Mouse (Mus musculus) heart, embryonic 12.5 days (tissue): ENCODE results near the gene Slc44a2. TPM values are rescaled to one million over a fixed set of nuclear protein-coding genes. Genes with fewer than 3 reads are reported as not detected.

Experiments
- ATAC-seq: fragments of 200-750 bp; cut with Nextera tagmentation; 2 replicates; pipeline ENCODE4 v1.8.0; 2017; ENCODE audit warnings: moderate TSS enrichment, moderate library complexity; ENCODE audit not compliant: insufficient number of reproducible peaks, low FRiP score
- H3K27ac ChIP-seq: fragments of 300-500 bp; sonication (generic); 2 replicates; pipeline ENCODE4 v1.5.1; 2016; ENCODE audit warnings: mild to moderate bottlenecking, moderate library complexity; ENCODE audit not compliant: poor library complexity, severe bottlenecking
- H3K27me3 ChIP-seq: fragments of 300-500 bp; sonication (generic); replicated peaks from 2 replicates; pipeline ENCODE4 v1.6.1; 2016; ENCODE audit warnings: mild to moderate bottlenecking, moderate library complexity
- H3K36me3 ChIP-seq: fragments of 300-500 bp; sonication (generic); 2 replicates; pipeline ENCODE4 v1.6.1; 2016; ENCODE audit warnings: mild to moderate bottlenecking, moderate library complexity
- H3K4me1 ChIP-seq: fragments of 300-500 bp; sonication (generic); replicated peaks from 2 replicates; pipeline ENCODE4 v1.6.1; 2016; ENCODE audit warnings: mild to moderate bottlenecking
- H3K4me2 ChIP-seq: fragments of 300-500 bp; sonication (generic); 2 replicates; pipeline ENCODE4 v1.6.1; 2016; ENCODE audit warnings: mild to moderate bottlenecking, moderate library complexity
- H3K4me3 ChIP-seq: fragments of 300-500 bp; sonication (generic); 2 replicates; pipeline ENCODE4 v1.5.1; 2016; ENCODE audit warnings: mild to moderate bottlenecking
- H3K9ac ChIP-seq: fragments of 300-500 bp; sonication (generic); 2 replicates; pipeline ENCODE4 v1.6.1; 2016; ENCODE audit warnings: mild to moderate bottlenecking, moderate library complexity
- H3K9me3 ChIP-seq: fragments of 300-500 bp; sonication (generic); replicated peaks from 2 replicates; pipeline ENCODE4 v1.6.1; 2016; ENCODE audit warnings: mild to moderate bottlenecking, moderate library complexity
- WGBS: fragments of 180-500 bp; shearing (Covaris S2); methylation state at CpG from one replicate; pipeline ENCODE4 v1.1.7; 2016; 5-methylcytosine and 5-hydroxymethylcytosine counted together
- polyA plus RNA-seq: library from polyadenylated mRNA; unstranded; fragments of >200 nt; fragmentation: Nextera tagmentation; extraction: Ambion mirVana; gene quantifications from 2 replicates; pipeline ENCODE4 v1.2.1, GENCODE M21; 2016

Gene Slc44a2
- polyA plus RNA-seq, 1 experiment from 2014 or later, result 69.1 TPM

GRCm38 (mm10) chr9:21383966-21384365 lies 63.5 kb downstream of the Slc44a2 start:
- Histone ChIP-seq H3K27ac (no peak overlapping the region), H3K4me1 (peaks cover 32% of the 10 kb centered on the region), H3K4me3 (no peak overlapping the region), H3K4me2 (no peak overlapping the region), H3K9me3 (no peaks in the 10 kb centered on the region), H3K9ac (no peak overlapping the region), H3K27me3 (no peaks in the 10 kb centered on the region), H3K36me3 (peaks cover 30% of the 10 kb centered on the region)
- no peak for ATAC-seq

- ATAC-seq, result no peak
- 81% methylated on average over 10 of the region's 10 CpGs for WGBS
Measured at GRCm38 (mm10) chr9:21392646-21393175, 72.2 kb downstream of the Slc44a2 start.

GRCm38 (mm10) chr9:21395692-21396091 lies 75.2 kb downstream of the Slc44a2 start:
- no peak overlapping the region for H3K4me3 ChIP-seq
- ATAC-seq, result no peak
- H3K36me3 ChIP-seq, result peaks cover 96% of the 10 kb centered on the region
- H3K4me2 ChIP-seq, result no peak overlapping the region
- no peak overlapping the region for H3K9ac ChIP-seq
- H3K4me1 ChIP-seq, result no peaks in the 10 kb centered on the region
- 86% methylated on average over 3 of the region's 3 CpGs for WGBS
- H3K9me3 ChIP-seq, result no peaks in the 10 kb centered on the region
- no peaks in the 10 kb centered on the region for H3K27me3 ChIP-seq
- H3K27ac ChIP-seq, result no peak overlapping the region

More at GRCm38 (mm10) chr9:21392646-21393175, 72.2 kb downstream of the Slc44a2 start:
- Histone ChIP-seq H3K4me3 (no peak overlapping the region), H3K27me3 (no peaks in the 10 kb centered on the region), H3K36me3 (peaks cover 96% of the 10 kb centered on the region), H3K9ac (no peak overlapping the region; the same call in 1 of the 2 replicates), H3K27ac (no peak overlapping the region), H3K4me2 (no peak overlapping the region), H3K4me1 (no peaks in the 10 kb centered on the region), H3K9me3 (no peaks in the 10 kb centered on the region)

GRCm38 (mm10) chr9:21397170-21397569 lies 76.7 kb downstream of the Slc44a2 start:
- ATAC-seq, result no peak
- Histone ChIP-seq H3K9me3 (no peaks in the 10 kb centered on the region), H3K9ac (no peak overlapping the region), H3K4me3 (no peak overlapping the region), H3K36me3 (peaks cover 95% of the 10 kb centered on the region), H3K4me2 (no peak overlapping the region), H3K27me3 (no peaks in the 10 kb centered on the region), H3K27ac (no peak overlapping the region), H3K4me1 (peaks cover 6% of the 10 kb centered on the region)
- WGBS, result 95% methylated on average over 3 of the region's 3 CpGs

GRCm38 (mm10) chr9:21401042-21401441 lies 80.5 kb downstream of the Slc44a2 start:
- Histone ChIP-seq H3K4me3 (no peak overlapping the region), H3K4me2 (no peak overlapping the region), H3K9ac (no peak overlapping the region), H3K27ac (no peak overlapping the region), H3K27me3 (no peaks in the 10 kb centered on the region), H3K36me3 (peaks cover 95% of the 10 kb centered on the region), H3K4me1 (peaks cover 14% of the 10 kb centered on the region), H3K9me3 (no peaks in the 10 kb centered on the region)
- ATAC-seq, result no peak
- 93% methylated on average over 9 of the region's 9 CpGs for WGBS

GRCm38 (mm10) chr9:21402764-21403253 lies 82.3 kb downstream of the Slc44a2 start:
- WGBS, result 63% methylated on average over 11 of the region's 11 CpGs
- Histone ChIP-seq H3K4me1 (peaks cover 14% of the 10 kb centered on the region), H3K27ac (no peak overlapping the region), H3K27me3 (no peaks in the 10 kb centered on the region), H3K4me2 (no peak overlapping the region), H3K4me3 (no peak overlapping the region), H3K36me3 (peaks cover 90% of the 10 kb centered on the region), H3K9me3 (no peaks in the 10 kb centered on the region), H3K9ac (no peak overlapping the region)
- ATAC-seq, result 0 out of 2 replicates have a peak, but pooled peaks have one; percentile 9

- Histone ChIP-seq H3K9me3 (no peaks in the 10 kb centered on the region), H3K4me2 (no peak overlapping the region), H3K36me3 (peaks cover 82% of the 10 kb centered on the region), H3K4me1 (peaks cover 14% of the 10 kb centered on the region), H3K27me3 (no peaks in the 10 kb centered on the region), H3K4me3 (no peak overlapping the region), H3K9ac (no peak overlapping the region), H3K27ac (no peak overlapping the region)
- 96% methylated on average over 5 of the region's 5 CpGs for WGBS
- no peak for ATAC-seq
Measured at GRCm38 (mm10) chr9:21403745-21404144, 83.2 kb downstream of the Slc44a2 start.

Other genes with a start within 250 kb of the Slc44a2 start
- 0.63 and 0.69 TPM in 2 replicates for gene Gm49373, start 247.6 kb upstream of the Slc44a2 start, polyA plus RNA-seq
- 44.2 and 47.7 TPM in 2 replicates for gene Fdx1l, start 247.1 kb upstream of the Slc44a2 start, polyA plus RNA-seq
- gene Gm38431, start 228.7 kb upstream of the Slc44a2 start, polyA plus RNA-seq, result 1.8 and 2.0 TPM in 2 replicates
- 62.9 and 67.7 TPM in 2 replicates for gene Raver1, start 228.7 kb upstream of the Slc44a2 start, polyA plus RNA-seq
- 15.3 and 17.5 TPM in 2 replicates for gene Tyk2, start 189.5 kb upstream of the Slc44a2 start, polyA plus RNA-seq
- 232 and 241 TPM in 2 replicates for gene Cdc37, start 170.7 kb upstream of the Slc44a2 start, polyA plus RNA-seq
- 10.1 and 10.2 TPM in 2 replicates for gene Pde4a, start 155.0 kb upstream of the Slc44a2 start, polyA plus RNA-seq
- gene Keap1, start 81.3 kb upstream of the Slc44a2 start, polyA plus RNA-seq, result 46.7 and 49.6 TPM in 2 replicates
- 0.10 and 0.19 TPM in 2 replicates for gene S1pr5, start 72.3 kb upstream of the Slc44a2 start, polyA plus RNA-seq
- 43.8 and 47.8 TPM in 2 replicates for gene Atg4d, start 55.4 kb upstream of the Slc44a2 start, polyA plus RNA-seq
- gene Kri1, start 32.7 kb upstream of the Slc44a2 start, polyA plus RNA-seq, result 11.9 and 13.6 TPM in 2 replicates
- gene Cdkn2d, start 29.3 kb upstream of the Slc44a2 start, polyA plus RNA-seq, result 88.5 and 89.2 TPM in 2 replicates
- gene Ap1m2, start 8.4 kb upstream of the Slc44a2 start, polyA plus RNA-seq, result 0.23 and 0.58 TPM in 2 replicates
- gene Ilf3, start 47.2 kb downstream of the Slc44a2 start, polyA plus RNA-seq, result 139 and 142 TPM in 2 replicates
- 23.0 and 25.4 TPM in 2 replicates for gene Qtrt1, start 91.1 kb downstream of the Slc44a2 start, polyA plus RNA-seq
- gene Dnm2, start 104.2 kb downstream of the Slc44a2 start, polyA plus RNA-seq, result 83.8 and 87.2 TPM in 2 replicates
- 89.4 and 92.3 TPM in 2 replicates for gene Tmed1, start 189.6 kb downstream of the Slc44a2 start, polyA plus RNA-seq
- gene AB124611, start 205.5 kb downstream of the Slc44a2 start, polyA plus RNA-seq, result 1.4 and 1.6 TPM in 2 replicates
- 49.9 and 53.8 TPM in 2 replicates for gene Carm1, start 226.2 kb downstream of the Slc44a2 start, polyA plus RNA-seq